Mouse (Mus musculus): Measurements from ENCODE around the gene Ugt1a2. TPM values are rescaled to one million over a fixed set of nuclear protein-coding genes. Genes with fewer than 3 reads are reported as not detected.

The Ugt1a2 gene
- polyA plus RNA-seq, 1 experiment from 2014 or later, result 0.10 TPM

DNA sequence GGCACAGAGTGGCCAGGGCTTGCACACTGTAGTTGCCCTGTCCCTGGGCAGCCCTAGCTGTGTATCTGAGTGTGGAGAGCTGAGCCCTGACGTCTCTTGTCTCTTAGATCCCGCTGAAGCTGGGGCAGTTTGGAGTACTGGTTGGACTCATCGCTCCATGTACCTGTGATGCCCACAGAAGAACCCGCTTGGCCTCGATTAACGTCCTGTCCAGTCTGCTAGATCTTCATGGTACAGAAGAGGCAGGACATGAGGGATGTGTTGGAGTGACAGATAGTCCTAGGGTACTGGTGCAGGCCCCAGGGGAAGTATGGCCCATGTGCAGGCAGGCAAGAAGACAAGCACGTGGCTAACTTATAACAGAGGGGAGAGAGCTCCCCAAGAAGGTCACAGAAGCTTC is 49.2 kb downstream of the Ugt1a2 start:
- ATAC-seq (ENCODE audit: insufficient read depth), result no peak
- H3K36me3 ChIP-seq (replicated peaks), result no peaks in the 10 kb centered on the region
- no peak overlapping the region for H3K4me3 ChIP-seq (replicated peaks)
- H3K27ac ChIP-seq (replicated peaks), result no peak overlapping the region
- H3K9ac ChIP-seq, result no peak overlapping the region
- 60% methylated on average over 7 of the region's 7 CpGs for WGBS (ENCODE audit: insufficient replicate concordance)
- no peaks in the 10 kb centered on the region for H3K27me3 ChIP-seq
- peaks cover 48% of the 10 kb centered on the region; the same call in 1 of the 2 replicates for H3K9me3 ChIP-seq (replicated peaks)
- no peaks in the 10 kb centered on the region for H3K4me1 ChIP-seq (replicated peaks)
- no peak overlapping the region for H3K4me2 ChIP-seq

DNA sequence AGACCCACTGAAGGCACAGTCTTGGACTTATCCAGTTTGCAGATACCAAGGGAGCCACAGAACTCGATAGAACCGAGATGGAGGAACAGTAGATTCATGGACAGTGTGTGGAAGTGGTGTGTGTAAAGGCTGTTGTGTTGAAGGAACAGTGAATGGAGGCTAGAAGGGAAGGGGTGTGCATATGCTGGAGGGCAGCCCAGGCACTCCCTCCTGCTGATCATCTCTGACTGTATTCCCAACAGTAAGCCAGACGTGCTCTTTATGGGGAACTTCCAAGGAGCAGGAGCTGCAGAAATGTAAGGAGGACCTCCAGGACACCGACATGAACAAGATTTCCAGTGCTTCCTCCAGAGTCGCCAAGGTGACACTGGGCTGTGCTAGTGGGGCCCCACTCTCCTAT is 49.6 kb downstream of the Ugt1a2 start:
- no peak overlapping the region for H3K4me2 ChIP-seq
- no peak overlapping the region for H3K27ac ChIP-seq (replicated peaks)
- H3K4me1 ChIP-seq (replicated peaks), result no peaks in the 10 kb centered on the region
- no peaks in the 10 kb centered on the region for H3K36me3 ChIP-seq (replicated peaks)
- H3K9me3 ChIP-seq (replicated peaks), result peaks cover 47% of the 10 kb centered on the region; the same call in 1 of the 2 replicates
- no peak overlapping the region for H3K4me3 ChIP-seq (replicated peaks)
- ATAC-seq (ENCODE audit: insufficient read depth), result no peak
- 62% methylated on average over 5 of the region's 5 CpGs for WGBS (ENCODE audit: insufficient replicate concordance)
- H3K27me3 ChIP-seq, result no peaks in the 10 kb centered on the region
- no peak overlapping the region for H3K9ac ChIP-seq

DNA sequence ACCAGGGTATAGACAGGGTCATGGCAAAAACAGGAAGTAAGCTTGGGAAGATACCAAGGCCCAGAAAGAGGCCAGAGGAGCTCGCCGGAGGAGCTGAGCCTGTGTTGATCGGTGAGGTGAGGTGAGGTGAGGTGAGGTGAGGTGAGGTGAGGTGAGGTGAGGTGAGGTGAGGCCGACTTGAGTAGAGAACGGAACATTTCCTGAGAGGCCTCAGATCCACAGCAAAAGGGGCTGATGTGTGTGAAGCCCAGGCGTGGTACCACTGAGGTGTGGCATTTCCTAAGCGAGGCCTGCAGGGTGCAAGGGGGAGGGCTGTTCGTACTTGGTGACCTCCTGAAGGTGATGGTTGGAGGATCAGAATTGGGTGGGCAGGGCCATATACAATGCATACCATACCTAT is 52.7 kb downstream of the Ugt1a2 start:
- no peak overlapping the region for H3K27ac ChIP-seq (replicated peaks)
- H3K9me3 ChIP-seq (replicated peaks), result peaks cover 42% of the 10 kb centered on the region; the same call in 1 of the 2 replicates
- no peaks in the 10 kb centered on the region for H3K36me3 ChIP-seq (replicated peaks)
- 0 out of 2 replicates have a peak, but pooled peaks have one; percentile 1 for ATAC-seq (ENCODE audit: insufficient read depth)
- H3K4me3 ChIP-seq (replicated peaks), result no peak overlapping the region
- WGBS (ENCODE audit: insufficient replicate concordance), result 59% methylated on average over 8 of the region's 8 CpGs
- H3K4me1 ChIP-seq (replicated peaks), result no peaks in the 10 kb centered on the region
- no peaks in the 10 kb centered on the region for H3K27me3 ChIP-seq
- H3K9ac ChIP-seq, result no peak overlapping the region
- H3K4me2 ChIP-seq, result no peak overlapping the region

- H3K4me3 ChIP-seq (replicated peaks), result no peak overlapping the region
- no peaks in the 10 kb centered on the region for H3K4me1 ChIP-seq (replicated peaks)
- ATAC-seq (ENCODE audit: insufficient read depth), result 0 out of 2 replicates have a peak, but pooled peaks have one; percentile 22
- no peak overlapping the region for H3K4me2 ChIP-seq
- no peak overlapping the region for H3K27ac ChIP-seq (replicated peaks)
- no peaks in the 10 kb centered on the region for H3K36me3 ChIP-seq (replicated peaks)
- peaks cover 41% of the 10 kb centered on the region; the same call in 1 of the 2 replicates for H3K9me3 ChIP-seq (replicated peaks)
- no peak overlapping the region for H3K9ac ChIP-seq
- WGBS (ENCODE audit: insufficient replicate concordance), result 51% methylated on average over 6 of the region's 6 CpGs
- no peaks in the 10 kb centered on the region for H3K27me3 ChIP-seq
These were observed 53.1 kb downstream of the Ugt1a2 start for GRCm38 (mm10) chr1:88253540-88253939.

GRCm38 (mm10) chr1:88254793-88255465 is 54.5 kb downstream of the Ugt1a2 start:
- H3K36me3 ChIP-seq (replicated peaks), result 0 out of 2 replicates have a peak, but pooled peaks cover under 1% of the 10 kb centered on the region
- no peak overlapping the region for H3K4me2 ChIP-seq
- H3K27ac ChIP-seq (replicated peaks), result no peak overlapping the region
- no peaks in the 10 kb centered on the region for H3K27me3 ChIP-seq
- ATAC-seq (ENCODE audit: insufficient read depth), result no peak
- peaks cover 10% of the 10 kb centered on the region for H3K4me1 ChIP-seq (replicated peaks)
- H3K4me3 ChIP-seq (replicated peaks), result no peak overlapping the region
- H3K9ac ChIP-seq, result no peak overlapping the region
- 63% methylated on average over 12 of the region's 12 CpGs for WGBS (ENCODE audit: insufficient replicate concordance)
- H3K9me3 ChIP-seq (replicated peaks), result peaks cover 29% of the 10 kb centered on the region; the same call in 1 of the 2 replicates

- WGBS (ENCODE audit: insufficient replicate concordance), result 55% methylated on average over 2 of the region's 2 CpGs
- no peak for ATAC-seq (ENCODE audit: insufficient read depth)
- Histone ChIP-seq H3K36me3 (replicated peaks) (0 out of 2 replicates have a peak, but pooled peaks cover 5% of the 10 kb centered on the region), H3K9ac (no peak overlapping the region), H3K4me1 (replicated peaks) (peaks cover 15% of the 10 kb centered on the region), H3K4me2 (no peak overlapping the region), H3K4me3 (replicated peaks) (no peak overlapping the region), H3K27me3 (no peaks in the 10 kb centered on the region), H3K27ac (replicated peaks) (no peak overlapping the region), H3K9me3 (replicated peaks) (peaks cover 25% of the 10 kb centered on the region; the same call in 1 of the 2 replicates)
These were observed 55.1 kb downstream of the Ugt1a2 start for GRCm38 (mm10) chr1:88255466-88255857.

DNA sequence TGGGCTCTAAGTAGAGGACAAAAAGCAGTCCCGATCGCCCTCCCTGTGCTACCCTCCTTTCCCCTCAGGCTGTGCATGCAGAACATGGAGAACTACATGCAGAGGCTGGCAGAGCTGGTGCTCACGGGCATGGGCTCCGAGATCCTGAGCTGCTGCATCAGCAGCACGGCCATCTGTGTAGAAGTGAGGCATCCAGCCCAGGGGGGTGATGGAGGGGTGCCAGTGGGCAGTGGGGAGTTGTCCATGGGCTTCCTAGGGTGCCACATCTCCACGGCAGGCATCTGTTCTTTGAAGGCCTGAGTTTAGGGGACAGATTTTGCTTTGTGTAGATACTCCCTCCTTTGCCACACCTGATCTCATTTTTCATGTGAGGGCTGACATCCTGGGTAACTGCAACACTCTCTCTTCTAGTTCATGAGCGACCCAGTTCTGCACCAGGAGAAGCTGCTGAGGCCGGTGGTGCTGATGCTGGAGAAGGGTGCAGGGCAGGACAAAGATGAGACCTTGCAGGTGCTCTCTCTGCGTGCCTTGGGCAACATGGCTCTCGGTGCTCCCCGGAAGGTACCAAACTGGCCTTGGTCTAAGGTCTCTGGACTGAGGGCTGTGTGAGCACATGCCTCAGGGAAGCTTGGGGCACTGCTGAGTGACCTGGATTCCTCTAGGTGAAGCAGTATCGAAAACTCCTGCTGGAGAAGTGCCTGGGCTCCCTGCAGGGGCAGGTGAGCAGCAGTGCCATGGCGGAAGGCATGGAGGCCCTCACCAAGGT is 55.8 kb downstream of the Ugt1a2 start:
- Histone ChIP-seq H3K27me3 (no peaks in the 10 kb centered on the region), H3K4me3 (replicated peaks) (no peak overlapping the region), H3K36me3 (replicated peaks) (peaks cover 12% of the 10 kb centered on the region), H3K9me3 (replicated peaks) (peaks cover 19% of the 10 kb centered on the region; the same call in 1 of the 2 replicates), H3K4me2 (no peak overlapping the region), H3K27ac (replicated peaks) (no peak overlapping the region), H3K9ac (no peak overlapping the region), H3K4me1 (replicated peaks) (peaks cover 22% of the 10 kb centered on the region)
- WGBS (ENCODE audit: insufficient replicate concordance), result 62% methylated on average over 13 of the region's 13 CpGs
- ATAC-seq (ENCODE audit: insufficient read depth), result no peak

DNA sequence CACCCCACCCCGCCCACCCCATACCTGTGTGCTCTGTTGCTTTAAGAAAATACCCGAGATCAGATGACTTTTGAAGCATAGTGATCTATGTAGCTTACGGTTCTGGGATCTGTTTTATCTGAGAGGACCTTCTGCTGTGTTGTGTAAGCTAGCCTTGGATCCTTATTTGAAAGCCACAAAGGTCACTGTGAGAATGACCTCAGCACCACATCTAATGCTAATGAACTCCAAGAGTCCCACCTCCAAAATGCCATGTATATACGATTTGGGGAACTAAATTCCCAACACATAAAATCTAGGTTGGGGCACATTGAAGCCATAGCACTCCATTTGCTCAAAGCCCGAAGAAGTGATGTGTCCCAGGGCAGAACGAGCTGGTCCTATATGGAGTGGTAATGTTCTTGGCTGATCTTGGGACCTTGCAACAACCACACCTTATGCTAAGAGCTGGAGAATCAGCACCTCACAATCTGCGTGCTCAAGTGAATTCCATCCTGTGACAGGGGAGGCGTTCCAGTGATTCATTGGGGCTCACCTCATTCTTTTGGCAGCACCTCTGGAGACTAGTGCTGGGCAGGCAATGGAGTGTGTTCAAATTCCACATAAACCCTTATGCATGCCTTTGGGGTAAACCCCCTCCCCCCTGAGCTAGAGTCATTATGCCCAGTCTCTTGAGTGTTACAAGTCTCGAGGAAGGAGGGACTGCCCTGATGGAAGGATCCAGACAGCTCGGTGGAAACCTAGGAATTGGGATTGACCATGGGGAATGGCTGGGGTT is 56.7 kb downstream of the Ugt1a2 start:
- Histone ChIP-seq H3K4me2 (no peak overlapping the region), H3K4me1 (replicated peaks) (peaks cover 31% of the 10 kb centered on the region), H3K9ac (no peak overlapping the region), H3K27me3 (no peaks in the 10 kb centered on the region), H3K4me3 (replicated peaks) (no peak overlapping the region), H3K36me3 (replicated peaks) (peaks cover 21% of the 10 kb centered on the region), H3K27ac (replicated peaks) (no peak overlapping the region), H3K9me3 (replicated peaks) (peaks cover 18% of the 10 kb centered on the region; the same call in 1 of the 2 replicates)
- no peak for ATAC-seq (ENCODE audit: insufficient read depth)
- 55% methylated on average over 10 of the region's 10 CpGs for WGBS (ENCODE audit: insufficient replicate concordance)

DNA sequence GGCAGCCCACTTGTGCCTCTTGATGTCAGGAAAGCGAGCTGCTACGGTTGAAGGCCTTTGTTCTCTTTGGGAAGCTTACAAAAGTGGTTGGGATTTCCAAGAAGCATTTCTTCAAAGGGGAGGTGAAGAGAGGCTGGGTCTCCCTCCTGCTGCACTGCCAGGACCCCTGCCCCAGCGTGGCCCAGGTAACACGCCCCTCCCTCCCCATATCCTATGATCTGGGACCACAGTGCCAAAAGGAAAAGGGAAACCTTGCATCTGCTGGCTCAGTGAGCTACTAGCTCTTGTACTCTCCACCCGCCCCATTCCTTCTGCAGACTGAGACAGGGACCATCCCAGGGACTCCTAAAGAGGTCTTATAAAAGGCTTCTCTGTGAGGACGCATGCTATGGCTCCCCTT is 57.3 kb downstream of the Ugt1a2 start:
- Histone ChIP-seq H3K36me3 (replicated peaks) (peaks cover 27% of the 10 kb centered on the region), H3K27me3 (no peaks in the 10 kb centered on the region), H3K4me3 (replicated peaks) (no peak overlapping the region), H3K4me1 (replicated peaks) (peaks cover 38% of the 10 kb centered on the region), H3K9me3 (replicated peaks) (peaks cover 12% of the 10 kb centered on the region; the same call in 1 of the 2 replicates), H3K4me2 (no peak overlapping the region), H3K27ac (replicated peaks) (no peak overlapping the region), H3K9ac (no peak overlapping the region)
- no peak for ATAC-seq (ENCODE audit: insufficient read depth)
- 63% methylated on average over 6 of the region's 6 CpGs for WGBS (ENCODE audit: insufficient replicate concordance)

DNA sequence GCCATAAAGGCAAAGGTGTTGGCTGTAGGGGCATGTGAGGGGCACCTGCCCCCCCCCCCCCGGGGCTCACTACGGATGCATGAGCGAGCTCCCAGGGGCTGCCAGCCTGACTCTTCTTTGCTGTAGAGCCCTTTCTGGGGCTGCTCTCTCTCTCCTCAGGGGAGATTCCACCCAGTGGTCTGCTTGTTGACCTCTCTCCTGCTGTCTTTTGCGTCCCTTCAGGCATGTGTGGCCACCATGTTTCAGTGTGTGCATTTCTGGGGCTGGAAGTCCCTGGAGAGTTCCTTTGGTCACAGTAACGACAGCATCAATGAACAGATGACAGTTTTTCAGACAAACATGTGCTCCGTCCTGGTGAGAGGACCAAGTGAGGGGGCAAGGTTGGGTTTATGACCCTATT is 58.0 kb downstream of the Ugt1a2 start:
- Histone ChIP-seq H3K27me3 (no peaks in the 10 kb centered on the region), H3K4me1 (replicated peaks) (peaks cover 43% of the 10 kb centered on the region), H3K4me2 (no peak overlapping the region), H3K9me3 (replicated peaks) (0 out of 2 replicates have a peak, but pooled peaks cover 11% of the 10 kb centered on the region), H3K36me3 (replicated peaks) (peaks cover 33% of the 10 kb centered on the region), H3K27ac (replicated peaks) (no peak overlapping the region), H3K4me3 (replicated peaks) (no peak overlapping the region), H3K9ac (no peak overlapping the region)
- WGBS (ENCODE audit: insufficient replicate concordance), result 59% methylated on average over 6 of the region's 6 CpGs
- no peak for ATAC-seq (ENCODE audit: insufficient read depth)

All from liver, embryonic 15.5 days (tissue).